Mouse (Mus musculus) ES-Bruce4 (cell line): ENCODE data around the gene Abcb9. TPM values are rescaled to one million over a fixed set of nuclear protein-coding genes. Genes with fewer than 3 reads are reported as not detected.

Source experiments
- H3K27ac ChIP-seq: 2 replicates; pipeline ENCODE4 v1.5.1; 2012; ENCODE audit warnings: low read length, inconsistent platforms; ENCODE audit not compliant: insufficient read depth
- H3K27me3 ChIP-seq: 2 replicates; pipeline ENCODE4 v1.6.1; 2012; ENCODE audit warnings: mild to moderate bottlenecking, low read length, inconsistent platforms; ENCODE audit not compliant: control insufficient read depth, poor library complexity, insufficient read depth, severe bottlenecking
- H3K36me3 ChIP-seq: 2 replicates; pipeline ENCODE4 v1.6.1; 2012; ENCODE audit warnings: inconsistent platforms, mild to moderate bottlenecking, low read length, moderate library complexity; ENCODE audit not compliant: control insufficient read depth, poor library complexity, insufficient read depth, severe bottlenecking
- H3K4me1 ChIP-seq: one replicate; pipeline ENCODE4 v1.8.1; 2011; ENCODE audit warnings: low read length; ENCODE audit not compliant: control insufficient read depth, insufficient read depth
- H3K4me3 ChIP-seq: 2 replicates; pipeline ENCODE4 v1.5.1; 2011; ENCODE audit warnings: low read depth, mild to moderate bottlenecking, low read length
- H3K9ac ChIP-seq: 2 replicates; pipeline ENCODE4 v1.6.1; 2012; ENCODE audit warnings: low read depth, mild to moderate bottlenecking, inconsistent platforms; ENCODE audit not compliant: poor library complexity, severe bottlenecking
- H3K9me3 ChIP-seq: replicated peaks from 2 replicates; pipeline ENCODE4 v1.6.1; 2012; ENCODE audit warnings: mild to moderate bottlenecking, low read length, inconsistent platforms; ENCODE audit not compliant: control insufficient read depth, poor library complexity, insufficient read depth, severe bottlenecking
- CTCF ChIP-seq: IDR thresholded peaks from one replicate; pipeline ENCODE4 v1.8.1; 2011; ENCODE audit warnings: low read depth, low read length
- EP300 ChIP-seq: IDR thresholded peaks from 2 replicates; pipeline ENCODE4 v1.6.1; 2011; ENCODE audit warnings: low read depth, low read length; ENCODE audit not compliant: insufficient read depth
- POLR2A ChIP-seq: IDR thresholded peaks from one replicate; pipeline ENCODE4 v1.8.1; 2011; ENCODE audit warnings: low read length; ENCODE audit not compliant: insufficient read depth
- polyA plus RNA-seq: library from polyadenylated mRNA; stranded (reverse); fragments of >200 nt; gene quantifications from 2 replicates; pipeline ENCODE4 v1.2.4, GENCODE M21; 2011; ENCODE audit warnings: low read depth; ENCODE audit not compliant: missing spikeins, insufficient read depth, insufficient read length

Gene Abcb9
- polyA plus RNA-seq, 1 experiment: 0.79 TPM

DNA sequence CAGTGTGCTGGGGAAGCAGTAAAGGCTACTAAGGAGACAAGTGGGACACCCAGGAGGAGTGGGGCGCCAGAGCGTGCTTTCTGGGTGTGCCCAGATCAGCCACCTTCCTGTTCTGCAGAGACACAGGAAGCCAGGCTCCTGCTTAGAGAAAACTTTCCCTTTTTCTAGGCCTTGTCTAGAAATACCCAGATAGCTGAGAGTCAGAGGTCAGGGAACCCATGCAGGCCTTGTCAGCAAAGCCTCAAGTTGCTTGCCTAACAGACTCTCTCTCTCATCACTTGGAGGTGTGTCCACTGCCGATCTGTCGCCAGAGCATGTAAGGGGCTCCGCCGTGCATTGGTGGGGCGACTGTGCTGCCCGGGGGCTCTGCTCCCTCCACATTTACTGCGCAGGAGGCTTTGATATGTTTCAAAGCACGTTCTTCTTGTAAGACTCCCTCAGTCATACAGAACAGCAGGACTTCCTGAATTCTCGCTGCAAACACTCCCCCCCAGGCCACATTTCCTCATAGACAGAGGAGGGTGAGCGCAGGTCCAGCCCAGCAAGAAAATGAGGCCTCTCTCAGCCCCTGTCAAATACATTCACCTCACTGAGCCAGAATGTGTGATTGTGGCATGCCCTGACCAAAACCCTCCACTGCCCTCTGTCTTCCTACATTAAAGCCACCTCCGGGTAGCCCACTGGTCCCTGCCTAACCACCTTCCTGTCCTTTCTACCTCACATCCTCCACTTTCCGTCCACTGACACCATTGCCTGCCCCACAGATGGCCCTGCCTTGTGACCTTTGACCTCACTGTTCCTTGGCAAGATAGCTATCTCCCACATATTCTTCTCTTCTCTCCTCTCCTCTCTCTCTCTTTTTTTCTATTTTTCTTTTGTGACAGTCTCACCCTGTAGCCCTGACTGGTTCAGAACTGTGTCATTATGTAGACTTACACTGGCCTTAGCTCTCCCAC is 45.2 kb downstream of the Abcb9 start:
- Histone ChIP-seq H3K36me3 (no peaks in the 10 kb centered on the region), H3K9me3 (no peaks in the 10 kb centered on the region), H3K4me3 (peak overlapping the region; percentile 14), H3K9ac (no peak overlapping the region), H3K27ac (no peak overlapping the region), H3K4me1 (no peaks in the 10 kb centered on the region), H3K27me3 (no peaks in the 10 kb centered on the region)
- no peak for TF ChIP-seq CTCF
- no peak for TF ChIP-seq EP300
- no peak for TF ChIP-seq POLR2A

DNA sequence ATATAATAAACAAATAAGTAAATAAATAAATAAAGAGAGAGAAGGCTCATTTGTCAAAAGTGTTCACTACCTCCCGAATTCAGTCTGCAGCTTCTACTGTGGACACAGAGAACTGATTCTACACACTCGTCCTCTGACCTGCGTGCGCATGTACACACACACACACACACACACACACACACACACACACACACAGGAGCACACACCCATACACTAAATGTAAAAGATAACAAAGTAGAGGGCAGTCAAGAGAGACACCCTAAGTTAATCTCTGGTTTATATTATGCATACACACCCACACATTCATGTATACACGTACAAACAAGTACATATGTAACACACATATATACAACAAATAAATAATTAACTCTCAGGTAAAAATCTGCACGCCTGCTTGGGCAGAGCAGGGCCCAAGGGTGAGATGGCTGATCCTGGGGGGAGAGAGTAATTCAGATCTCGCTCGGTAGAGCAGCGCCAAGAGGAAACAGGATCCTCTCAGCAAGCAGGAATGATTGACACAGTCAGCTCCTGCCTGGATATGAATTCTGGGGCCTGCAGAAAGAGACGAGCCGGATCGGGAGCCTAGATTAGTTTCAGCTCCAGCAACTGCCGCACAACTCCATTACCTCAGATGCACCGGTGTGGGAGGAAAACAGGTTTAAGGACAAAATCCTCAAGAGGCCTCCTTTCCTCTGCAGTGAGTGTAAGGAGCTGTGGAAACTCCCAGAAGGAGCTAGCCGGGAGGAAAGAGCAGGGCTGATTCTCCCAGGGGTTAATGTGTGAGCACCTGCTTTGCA is 46.2 kb downstream of the Abcb9 start:
- Histone ChIP-seq H3K27me3 (no peaks in the 10 kb centered on the region), H3K9me3 (no peaks in the 10 kb centered on the region), H3K27ac (no peak overlapping the region), H3K4me3 (no peak overlapping the region), H3K36me3 (no peaks in the 10 kb centered on the region), H3K9ac (no peak overlapping the region), H3K4me1 (no peaks in the 10 kb centered on the region)
- TF ChIP-seq CTCF (no peak), EP300 (no peak), POLR2A (no peak)

DNA sequence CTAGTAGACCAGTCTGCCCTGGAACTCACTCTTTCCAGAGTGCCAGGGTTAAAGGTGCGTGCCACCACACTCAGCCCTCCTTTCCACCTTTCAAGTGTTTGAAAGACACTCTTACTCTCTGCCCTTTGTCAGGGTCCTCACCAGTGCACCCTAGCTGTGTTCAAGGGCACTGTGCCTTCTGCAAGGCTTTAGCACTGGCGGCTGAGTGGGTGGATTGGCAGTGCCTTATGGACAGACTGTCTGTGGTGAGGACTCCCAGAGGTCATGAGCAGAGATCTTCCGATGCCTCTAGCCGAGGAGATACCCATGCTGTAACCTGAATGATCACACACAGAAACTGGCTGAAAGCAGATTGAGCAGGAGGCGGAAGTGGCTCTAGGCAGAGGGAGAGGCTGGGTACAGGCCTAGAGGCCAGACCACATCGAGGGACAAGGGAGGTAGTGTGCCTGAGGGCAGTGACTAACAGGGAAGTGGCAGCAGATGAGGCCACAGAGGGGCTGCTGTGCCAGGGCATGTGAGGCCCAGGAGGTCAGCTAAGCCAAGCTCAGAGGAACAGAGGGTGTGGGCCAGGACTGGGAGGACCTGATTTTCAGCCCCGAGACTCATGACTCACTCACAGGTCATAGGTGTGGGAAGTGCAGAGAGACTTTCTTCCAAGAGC is 48.7 kb downstream of the Abcb9 start:
- Histone ChIP-seq H3K4me1 (no peaks in the 10 kb centered on the region), H3K27ac (no peak overlapping the region), H3K36me3 (no peaks in the 10 kb centered on the region), H3K4me3 (no peak overlapping the region), H3K9me3 (no peaks in the 10 kb centered on the region), H3K9ac (no peak overlapping the region), H3K27me3 (no peaks in the 10 kb centered on the region)
- TF ChIP-seq CTCF: no peak
- TF ChIP-seq POLR2A: no peak
- no peak for TF ChIP-seq EP300

DNA sequence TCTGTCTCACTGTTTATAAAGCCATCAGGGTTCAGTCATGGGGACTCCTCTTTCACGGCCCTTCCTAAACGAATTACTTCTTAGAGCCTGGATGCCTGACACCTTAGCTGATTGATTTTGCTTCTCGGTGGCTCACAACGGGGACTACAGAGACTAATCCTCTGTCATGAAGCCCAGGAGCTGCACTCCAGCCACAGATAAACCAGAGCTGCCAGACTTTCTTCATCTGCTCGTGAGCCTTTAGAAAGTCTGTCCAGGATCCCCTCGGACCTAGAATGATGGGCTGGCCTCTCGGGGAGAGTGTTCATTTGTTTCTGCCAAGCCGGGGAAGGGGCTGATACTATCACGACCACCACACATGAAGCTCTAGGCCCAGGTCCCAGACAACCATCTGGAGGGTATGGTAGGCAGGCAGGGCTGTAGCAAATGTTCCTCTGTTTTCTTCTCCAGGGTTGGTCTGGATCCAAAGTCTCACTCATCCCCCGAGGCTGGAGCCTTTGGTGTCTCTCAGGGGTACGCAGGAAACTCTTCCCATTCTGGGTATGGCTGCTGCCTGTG is 50.1 kb downstream of the Abcb9 start:
- Histone ChIP-seq H3K4me3 (no peak overlapping the region), H3K9me3 (no peaks in the 10 kb centered on the region), H3K9ac (no peak overlapping the region), H3K36me3 (no peaks in the 10 kb centered on the region), H3K4me1 (no peaks in the 10 kb centered on the region), H3K27me3 (no peaks in the 10 kb centered on the region), H3K27ac (no peak overlapping the region)
- TF ChIP-seq POLR2A (no peak), CTCF (no peak), EP300 (no peak)

DNA sequence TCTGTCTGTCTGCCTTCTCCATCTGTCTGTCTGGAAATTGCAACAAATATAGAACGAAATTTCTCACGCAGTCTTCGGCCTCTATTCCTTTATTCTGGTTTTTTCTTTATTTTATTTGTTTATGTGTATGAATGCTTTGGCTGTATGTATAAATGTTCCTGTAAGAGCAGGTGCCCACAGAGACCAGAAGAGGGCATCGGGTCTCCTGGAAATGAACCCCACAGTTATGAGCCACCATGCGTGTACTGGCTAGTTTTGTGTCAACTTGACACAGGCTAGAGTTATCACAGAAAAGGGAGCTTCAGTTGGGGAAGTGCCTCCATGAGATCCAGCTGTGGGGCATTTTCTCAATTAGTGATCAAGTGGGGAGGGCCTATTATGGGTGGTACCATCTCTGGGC is 51.6 kb downstream of the Abcb9 start:
- Histone ChIP-seq H3K36me3 (no peaks in the 10 kb centered on the region), H3K9me3 (no peaks in the 10 kb centered on the region), H3K27me3 (no peaks in the 10 kb centered on the region), H3K27ac (no peak overlapping the region), H3K9ac (no peak overlapping the region), H3K4me3 (no peak overlapping the region), H3K4me1 (no peaks in the 10 kb centered on the region)
- no peak for TF ChIP-seq POLR2A
- no peak for TF ChIP-seq CTCF
- no peak for TF ChIP-seq EP300
